Mouse (Mus musculus) lung, adult 2 months (tissue): ENCODE measurements at regions not wholly inside any gene's neighbourhood (a gene's known extent, or its start where the extent isn't known, plus 50 kb on each side); places are given as distances from the start of the nearest gene placed in this dataset.

Experiments used
- CTCF ChIP-seq: fragments of 200-500 bp; IDR thresholded peaks from 2 replicates; pipeline ENCODE4 v1.5.1; 2011; ENCODE audit warnings: mild to moderate bottlenecking, low read length, control low read depth; ENCODE audit not compliant: insufficient read depth
- POLR2A ChIP-seq: fragments of 200-500 bp; IDR thresholded peaks from 2 replicates; pipeline ENCODE4 v1.6.1; 2011; ENCODE audit warnings: low read depth, mild to moderate bottlenecking, control low read depth, low read length, borderline replicate concordance; ENCODE audit errors: extremely low read depth

DNA sequence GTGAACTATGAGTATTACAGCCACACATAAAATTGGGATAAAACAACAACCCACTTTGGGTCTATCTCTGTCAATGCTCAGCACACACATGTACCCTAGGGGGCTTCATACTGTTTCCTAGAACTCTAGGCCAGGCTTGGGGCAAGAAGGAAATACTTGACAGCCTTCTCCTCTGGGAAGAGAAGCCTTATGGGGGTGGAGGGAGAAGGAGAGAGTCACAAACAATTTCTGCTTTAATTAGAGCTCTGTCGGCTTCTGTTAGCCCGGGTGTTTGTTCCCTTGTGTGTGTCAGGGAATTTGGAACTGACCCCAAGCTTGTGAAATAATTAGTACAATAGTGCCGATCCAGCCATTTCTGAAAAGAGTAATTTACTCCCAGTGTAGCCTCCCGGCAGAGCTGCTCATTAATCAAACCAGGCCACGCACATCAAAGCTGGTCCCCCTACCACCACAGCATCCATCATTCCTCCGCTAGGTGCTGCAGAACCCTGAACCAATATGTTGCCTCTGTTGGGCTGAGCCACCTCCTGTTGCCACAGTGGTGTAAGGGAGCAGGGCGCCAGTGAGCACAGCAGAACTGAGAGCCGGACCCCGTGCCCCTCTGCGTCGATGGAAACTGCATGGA, 307.3 kb downstream of the Tmem114 start:
- TF ChIP-seq POLR2A: no peak
- no peak for TF ChIP-seq CTCF
